Mouse (Mus musculus): Measurements from ENCODE around the gene Cmya5.

GRCm38 (mm10) chr13:93061311-93061710 lies 83.2 kb downstream of the Cmya5 start:
- TF ChIP-seq CTCF (IDR thresholded peaks at IDR 0.05; ENCODE audit: borderline replicate concordance, control insufficient read depth, extremely low read depth, insufficient read depth, low read length, poor library complexity) = no peak
- TF ChIP-seq POLR2A (IDR thresholded peaks at IDR 0.05; ENCODE audit: control insufficient read depth, extremely low read depth, insufficient read depth, low read length, poor library complexity) = no peak
